Mouse (Mus musculus): ENCODE results near the gene Plekhm1.
"Not testable (repeated sequence)": the region's sequence is repeated elsewhere in the genome, so short reads cannot be mapped to it uniquely, and the experiment has no call there.

Plekhm1 gene

GRCm38 (mm10) chr11:103340130-103340529, 72.4 kb downstream of the Plekhm1 start:
- no peak for DNase-seq (ENCODE audit: low spot score in 2 of 2)

- no peak for DNase-seq (ENCODE audit: low spot score in 2 of 2)
Measured at GRCm38 (mm10) chr11:103339414-103340119, 72.9 kb downstream of the Plekhm1 start.

GRCm38 (mm10) chr11:103338671-103339070, 73.8 kb downstream of the Plekhm1 start:
- DNase-seq (ENCODE audit: low spot score in 2 of 2) = no peak

- DNase-seq (ENCODE audit: low spot score in 2 of 2) = no peak
Measured at GRCm38 (mm10) chr11:103338119-103338518, 74.4 kb downstream of the Plekhm1 start.

- no peak for DNase-seq (ENCODE audit: low spot score in 2 of 2)
Measured at GRCm38 (mm10) chr11:103337180-103337579, 75.3 kb downstream of the Plekhm1 start.

GRCm38 (mm10) chr11:103335561-103335960, 76.9 kb downstream of the Plekhm1 start:
- DNase-seq (ENCODE audit: low spot score in 2 of 2) = no peak

- DNase-seq (ENCODE audit: low spot score in 2 of 2) = no peak
Measured at GRCm38 (mm10) chr11:103334925-103335324, 77.6 kb downstream of the Plekhm1 start.

- DNase-seq (ENCODE audit: low spot score in 2 of 2) = no peak
Measured at GRCm38 (mm10) chr11:103333719-103334398, 78.6 kb downstream of the Plekhm1 start.

- DNase-seq (ENCODE audit: low spot score in 2 of 2) = no peak
Measured at GRCm38 (mm10) chr11:103332890-103333651, 79.4 kb downstream of the Plekhm1 start.

GRCm38 (mm10) chr11:103332186-103332889, 80.1 kb downstream of the Plekhm1 start:
- peak; percentile 67 to 75 for DNase-seq (ENCODE audit: low spot score in 2 of 2)

- no peak for DNase-seq (ENCODE audit: low spot score in 2 of 2)
Measured at GRCm38 (mm10) chr11:103331502-103332185, 80.8 kb downstream of the Plekhm1 start.

- no peak for DNase-seq (ENCODE audit: low spot score in 2 of 2)
Measured at GRCm38 (mm10) chr11:103330651-103331319, 81.7 kb downstream of the Plekhm1 start.

GRCm38 (mm10) chr11:103326950-103327349, 85.5 kb downstream of the Plekhm1 start:
- peak; percentile 50 to 61 for DNase-seq (ENCODE audit: low spot score in 2 of 2)

GRCm38 (mm10) chr11:103325172-103325571, 87.3 kb downstream of the Plekhm1 start:
- DNase-seq (ENCODE audit: low spot score in 2 of 2) = peak; percentile 43 to 54

- no peak for DNase-seq (ENCODE audit: low spot score in 2 of 2)
Measured at GRCm38 (mm10) chr11:103324723-103325122, 87.8 kb downstream of the Plekhm1 start.

- DNase-seq (ENCODE audit: low spot score in 2 of 2) = not testable (repeated sequence)
Measured at GRCm38 (mm10) chr11:103322832-103323231, 89.7 kb downstream of the Plekhm1 start.

GRCm38 (mm10) chr11:103320646-103321045, 91.8 kb downstream of the Plekhm1 start:
- no peak for DNase-seq (ENCODE audit: low spot score in 2 of 2)

GRCm38 (mm10) chr11:103320196-103320595, 92.3 kb downstream of the Plekhm1 start:
- DNase-seq (ENCODE audit: low spot score in 2 of 2) = no peak

GRCm38 (mm10) chr11:103318042-103318441, 94.4 kb downstream of the Plekhm1 start:
- no peak for DNase-seq (ENCODE audit: low spot score in 2 of 2)

- no peak for DNase-seq (ENCODE audit: low spot score in 2 of 2)
Measured at GRCm38 (mm10) chr11:103315379-103315778, 97.1 kb downstream of the Plekhm1 start.

Data from spleen, postnatal 36 days (tissue).